In the genomic region with DNA sequence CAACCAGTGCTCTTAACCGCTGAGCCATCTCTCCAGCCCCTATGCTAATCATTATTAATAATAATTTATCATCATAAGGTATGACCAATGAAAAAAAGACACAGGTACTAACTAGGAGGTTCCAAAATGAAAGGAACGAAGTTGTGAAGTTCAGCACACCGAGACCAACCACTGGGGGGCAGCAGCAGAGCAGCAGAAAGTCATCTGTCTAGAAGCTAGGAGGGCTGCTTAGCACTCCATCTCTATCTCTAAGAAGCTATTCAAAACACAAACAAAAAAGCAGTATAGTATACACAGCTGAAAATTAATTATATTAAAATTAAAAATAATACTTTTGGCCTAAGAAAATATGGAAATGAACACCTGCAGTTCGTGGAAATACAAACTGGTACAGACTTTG, we compare ENCODE assay signal across 9 mouse cellular contexts. TPM values are rescaled to one million over a fixed set of nuclear protein-coding genes. Genes with fewer than 3 reads are reported as not detected.
DNase-seq lines count a peak whose midpoint lies in the region; ATAC-seq and TF ChIP-seq lines count a peak whose summit lies in the region.
"Had no signal": no experiment of that assay in that cellular context is flagged by ENCODE, and none has a peak within 500 bp of the region (broad histone marks: within the 10 kb centered on the region; RNA-seq: fewer than 3 reads in every experiment).

No protein-coding gene starts in this region.

- H3K27ac ChIP-seq in bone marrow macrophage, adult 2 months (ENCODE audit: insufficient read depth, low read depth, low read length) = no peak overlapping the region
- no peak overlapping the region for H3K27ac ChIP-seq in forebrain, embryonic 14.5 days (ENCODE audit: low read depth, low read length)
- peak overlapping the region; percentile 40; the same call in 1 of the 2 replicates for H3K27ac ChIP-seq in hindbrain, embryonic 16.5 days (ENCODE audit: low read depth, low read length)
- H3K27ac ChIP-seq: macrophage had no signal

- H3K9me3 ChIP-seq in forebrain, embryonic 14.5 days (replicated peaks; ENCODE audit: control insufficient read depth, low read length) = no peaks in the 10 kb centered on the region
- no peaks in the 10 kb centered on the region for H3K9me3 ChIP-seq in hindbrain, embryonic 16.5 days (ENCODE audit: control insufficient read depth, low read length)

- peak; percentile 25 for DNase-seq in cerebellum, adult 11 months
- DNase-seq in forebrain, embryonic 14.5 days (ENCODE audit: low spot score) = peak; percentile 86
- peak; percentile 54 to 75 for DNase-seq in layer of hippocampus, postnatal 36 days
- DNase-seq in lung, postnatal 36 days = peak; percentile 92
- DNase-seq in spleen, adult 12 weeks (ENCODE audit: low spot score) = peak; percentile 44

- peaks cover 73% of the 10 kb centered on the region for H3K36me3 ChIP-seq in forebrain, embryonic 14.5 days (ENCODE audit: control insufficient read depth, insufficient read depth, low read length)
- peaks cover 5% of the 10 kb centered on the region for H3K36me3 ChIP-seq in hindbrain, embryonic 16.5 days (ENCODE audit: control insufficient read depth, insufficient read depth, low read length)

- no peak for ATAC-seq in cerebellum, adult (ENCODE audit: insufficient number of reproducible peaks, low FRiP score, low TSS enrichment)
- peak; percentile 61; the same call in 1 of the 2 replicates for ATAC-seq in forebrain, embryonic 14.5 days
- ATAC-seq in hindbrain, embryonic 16.5 days = peak; percentile 52; the same call in 1 of the 2 replicates

- H3K27me3 ChIP-seq in forebrain, embryonic 14.5 days (replicated peaks; ENCODE audit: control insufficient read depth, insufficient read depth, low read length) = no peaks in the 10 kb centered on the region
- H3K27me3 ChIP-seq in hindbrain, embryonic 16.5 days (replicated peaks; ENCODE audit: control insufficient read depth, insufficient read depth, low read length) = no peaks in the 10 kb centered on the region

- TF ChIP-seq CTCF in bone marrow macrophage, adult 2 months (IDR thresholded peaks at IDR 0.05; ENCODE audit: low read depth, low read length) = peak; percentile 90

- TF ChIP-seq POLR2A in bone marrow macrophage, adult 2 months (IDR thresholded peaks at IDR 0.05; ENCODE audit: borderline replicate concordance, low read depth, low read length) = no peak

- H3K4me2 ChIP-seq in forebrain, embryonic 14.5 days (ENCODE audit: low read length) = no peak overlapping the region
- no peak overlapping the region for H3K4me2 ChIP-seq in hindbrain, embryonic 16.5 days (ENCODE audit: low read length)

- H3K4me1 ChIP-seq in bone marrow macrophage, adult 2 months (ENCODE audit: control insufficient read depth, insufficient read depth, low read length) = no peaks in the 10 kb centered on the region
- H3K4me1 ChIP-seq in forebrain, embryonic 14.5 days (ENCODE audit: control insufficient read depth, insufficient read depth, low read length) = no peaks in the 10 kb centered on the region
- H3K4me1 ChIP-seq in hindbrain, embryonic 16.5 days (ENCODE audit: control insufficient read depth, insufficient read depth, low read depth, low read length) = no peaks in the 10 kb centered on the region

- 51% methylated on average over 4 of the region's 4 CpGs for WGBS in forebrain, embryonic 14.5 days
- 50% methylated on average over 4 of the region's 4 CpGs for WGBS in hindbrain, embryonic 16.5 days

- no peak overlapping the region for H3K4me3 ChIP-seq in bone marrow macrophage, adult 2 months (ENCODE audit: insufficient read depth, low read length)
- H3K4me3 ChIP-seq in forebrain, embryonic 14.5 days (ENCODE audit: low read depth, low read length) = no peak overlapping the region
- H3K4me3 ChIP-seq in hindbrain, embryonic 16.5 days (ENCODE audit: low read length) = no peak overlapping the region

- H3K9ac ChIP-seq in forebrain, embryonic 14.5 days (ENCODE audit: low read length) = no peak overlapping the region
- no peak overlapping the region for H3K9ac ChIP-seq in hindbrain, embryonic 16.5 days (ENCODE audit: low read depth, low read length)

RNA-seq across cellular contexts. Expression of a gene that starts 53.0 kb away (rescaled TPM):
- 121 and 131 TPM in 2 replicates for polyA plus RNA-seq in bone marrow macrophage, adult 2 months (2012; ENCODE audit: insufficient read depth, insufficient read length, missing spikeins)
- polyA plus RNA-seq in forebrain, embryonic 14.5 days (2014; fragmentation: Nextera tagmentation; extraction: Ambion mirVana) = 74.1 and 74.4 TPM in 2 replicates
- 56.1 and 71.0 TPM in 2 replicates for polyA plus RNA-seq in hindbrain, embryonic 16.5 days (2015; fragmentation: Nextera tagmentation; extraction: Ambion mirVana)
- 10 to 100 TPM; 36.3 to 40.6 TPM for total RNA-seq in layer of hippocampus, postnatal 36 days (2021)

Comparison
In these comparisons a context has a peak if more than half of its experiments do, and no peak if none do; other contexts are left out.
1. DNase-seq: peak in every context shown above with its lines; median percentile 92 in lung, postnatal 36 days; 86 in forebrain, embryonic 14.5 days; 64 in layer of hippocampus, postnatal 36 days; 44 in spleen, adult 12 weeks; 25 in cerebellum, adult 11 months.